Mouse (Mus musculus) heart, postnatal 10 days (tissue): ENCODE data around the gene Iqsec3. TPM values are rescaled to one million over a fixed set of nuclear protein-coding genes. Genes with fewer than 3 reads are reported as not detected.

ENCODE experiments used
- DNase-seq, 2 experiments: peaks; one replicate each; pipeline ENCODE4 v3.0.0; 2021
- intact Hi-C: fragments of 180-260 bp; cut with DNase I; formaldehyde crosslinking; loops from one replicate; pipeline ENCODE4 v1.15.1; 2025
- total RNA-seq, 2 experiments: library from RNA; stranded (reverse); gene quantifications; 2 replicates each; pipeline ENCODE4 v1.2.3; 2021

The Iqsec3 gene
- total RNA-seq, result under 1 TPM; 0.64 to 0.72 TPM

DNA sequence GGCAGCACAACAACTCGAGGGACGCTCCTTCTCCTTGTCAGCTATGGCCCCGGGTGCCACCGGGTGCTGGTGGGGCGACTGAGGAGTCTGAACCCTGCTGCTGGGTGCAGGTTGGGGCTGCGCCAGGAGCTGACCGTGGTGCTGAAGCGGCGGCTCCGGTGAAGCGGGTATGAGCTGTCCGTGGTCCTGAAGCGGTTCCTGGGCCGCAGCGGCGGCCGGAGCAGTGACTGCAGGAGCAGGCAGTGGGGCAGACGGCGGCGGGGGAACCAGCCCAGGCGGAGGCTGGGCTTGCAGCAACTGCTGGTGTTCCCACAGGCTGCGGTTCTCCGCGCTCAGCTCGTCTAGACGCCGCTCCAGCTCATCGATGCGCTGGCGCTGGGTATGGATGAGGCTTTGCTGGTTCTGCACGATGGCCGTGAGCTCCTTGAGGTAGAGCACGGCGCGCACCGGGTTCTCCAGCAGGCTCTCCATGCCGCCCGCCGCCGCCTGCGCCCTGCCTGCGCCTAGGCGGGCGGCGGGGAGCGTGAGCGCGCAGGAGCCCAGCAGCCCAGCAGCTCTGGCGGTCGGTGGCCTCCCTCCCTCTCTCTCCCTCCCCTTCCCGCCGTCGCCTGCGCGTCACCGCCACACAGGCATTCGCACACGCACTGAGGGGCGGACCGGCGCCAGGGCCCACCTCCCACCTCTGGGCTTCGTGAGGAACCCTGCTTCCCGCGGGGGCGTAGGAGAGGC lies at the start of gene Iqsec3:
Iqsec3 (minus strand) TSS at position 586 of the 729 bp plus-strand sequence.
- DNase-seq, result peak; percentile 96 to 97
- intact Hi-C loops, result no loop called here

- no peak for DNase-seq
- intact Hi-C loops, result no loop called here
Measured at GRCm38 (mm10) chr6:121522106-121522705, 48.7 kb upstream of the Iqsec3 start.

- intact Hi-C loops, result no loop called here
- no peak for DNase-seq
Measured at GRCm38 (mm10) chr6:121521030-121521429, 47.6 kb upstream of the Iqsec3 start.

DNA sequence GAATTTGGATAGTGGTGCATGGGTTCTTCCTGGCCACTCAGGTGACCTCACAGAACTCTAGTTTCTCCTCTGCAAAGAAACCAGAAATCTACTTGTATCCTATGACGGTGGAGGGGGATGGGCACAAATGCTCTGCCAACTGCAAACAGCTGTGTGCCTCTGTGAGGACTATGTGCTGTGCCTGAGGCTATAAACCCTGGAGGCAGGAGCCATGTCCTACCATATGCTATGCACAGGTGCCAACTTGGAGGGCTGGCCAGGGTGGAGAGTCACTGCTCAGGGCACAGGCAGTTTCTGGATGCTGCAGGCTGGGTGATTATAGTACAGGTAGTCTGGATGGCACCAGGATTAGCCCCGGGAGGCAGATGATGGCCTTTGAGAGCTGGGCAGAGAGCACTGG lies 46.4 kb upstream of the Iqsec3 start:
- no peak for DNase-seq
- intact Hi-C loops, result no loop called here

DNA sequence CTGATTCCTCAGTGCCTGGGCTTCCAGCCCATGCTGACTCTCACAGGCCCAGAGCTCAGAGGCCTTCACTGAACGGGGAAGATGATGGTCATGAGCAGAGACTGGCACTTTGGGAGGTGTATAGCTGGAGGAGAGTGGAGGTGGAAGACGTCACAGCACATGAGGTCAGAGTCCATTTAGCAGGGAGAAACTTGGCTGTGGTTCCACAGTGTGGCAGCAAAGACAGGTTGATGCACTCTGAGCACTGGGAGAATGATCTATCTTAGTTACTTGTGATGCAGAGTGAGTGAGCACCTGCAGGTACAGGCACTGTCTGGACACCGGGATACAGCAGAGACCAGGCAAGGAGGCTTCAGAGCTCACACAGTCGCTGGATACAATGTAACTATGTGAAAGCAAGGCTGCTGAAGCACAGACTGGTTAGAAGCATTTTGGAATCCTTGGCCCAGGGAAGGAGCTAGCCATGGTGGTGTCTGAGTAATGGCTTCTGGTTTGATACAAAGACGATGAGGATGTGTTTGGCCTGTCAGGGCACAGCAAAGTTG lies 45.9 kb upstream of the Iqsec3 start:
- intact Hi-C loops, result no loop called here
- no peak for DNase-seq

GRCm38 (mm10) chr6:121517726-121518125 lies 44.2 kb upstream of the Iqsec3 start:
- intact Hi-C loops, result no loop called here
- no peak for DNase-seq

- intact Hi-C loops, result no loop called here
- no peak for DNase-seq
Measured at GRCm38 (mm10) chr6:121510381-121510780, 36.9 kb upstream of the Iqsec3 start.

- intact Hi-C loops, result no loop called here
- DNase-seq, result no peak
Measured at GRCm38 (mm10) chr6:121509871-121510270, 36.4 kb upstream of the Iqsec3 start.

DNA sequence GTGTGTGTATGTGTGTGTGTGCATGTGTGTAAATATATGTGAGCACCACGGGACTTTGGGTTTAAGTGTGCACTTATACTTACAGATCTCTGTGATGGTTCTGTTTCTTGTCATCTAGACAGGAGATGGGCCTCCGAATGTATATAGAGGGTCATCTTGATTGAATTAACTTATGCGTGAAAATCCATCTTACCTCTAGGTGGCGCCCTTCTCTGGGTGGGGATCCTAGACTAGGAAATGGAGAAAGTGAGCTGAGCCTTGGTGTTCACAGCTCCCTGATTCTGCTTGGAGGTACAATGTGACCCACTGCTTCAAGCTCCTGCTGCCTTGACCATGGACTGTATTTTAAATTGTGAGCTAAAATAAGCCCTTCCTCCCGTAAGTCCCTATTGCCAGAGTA lies 34.8 kb upstream of the Iqsec3 start:
- no peak for DNase-seq
- intact Hi-C loops, result no loop called here

DNA sequence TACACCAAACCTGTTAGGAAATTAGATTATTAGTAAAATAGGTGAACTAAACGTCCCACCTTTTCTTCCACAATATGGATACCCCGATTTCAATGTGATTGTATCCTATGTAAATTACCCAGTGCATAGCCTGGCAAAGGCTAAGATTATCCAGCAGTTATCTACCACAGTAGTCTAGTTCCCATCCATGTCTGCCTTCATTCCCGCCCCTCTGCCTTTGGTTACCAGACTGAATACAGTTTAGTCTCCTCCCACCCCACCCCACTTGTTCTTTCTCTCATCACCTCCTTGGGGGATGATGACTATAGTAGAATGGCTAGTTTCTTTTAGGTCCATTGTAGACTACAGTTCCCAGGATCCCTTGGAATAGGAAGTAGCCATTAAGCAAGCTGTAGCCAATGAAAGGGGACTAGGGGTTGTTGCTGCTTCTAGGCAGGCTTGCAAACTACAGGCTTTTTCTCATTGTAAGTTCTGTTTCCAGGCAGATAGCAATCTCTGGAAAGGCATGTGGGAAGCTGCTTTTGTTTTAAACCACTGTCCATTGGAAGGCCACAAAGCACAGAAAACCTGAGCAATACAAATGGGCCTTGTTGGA lies 27.7 kb upstream of the Iqsec3 start:
- DNase-seq, result no peak
- intact Hi-C loops, result no loop called here

DNA sequence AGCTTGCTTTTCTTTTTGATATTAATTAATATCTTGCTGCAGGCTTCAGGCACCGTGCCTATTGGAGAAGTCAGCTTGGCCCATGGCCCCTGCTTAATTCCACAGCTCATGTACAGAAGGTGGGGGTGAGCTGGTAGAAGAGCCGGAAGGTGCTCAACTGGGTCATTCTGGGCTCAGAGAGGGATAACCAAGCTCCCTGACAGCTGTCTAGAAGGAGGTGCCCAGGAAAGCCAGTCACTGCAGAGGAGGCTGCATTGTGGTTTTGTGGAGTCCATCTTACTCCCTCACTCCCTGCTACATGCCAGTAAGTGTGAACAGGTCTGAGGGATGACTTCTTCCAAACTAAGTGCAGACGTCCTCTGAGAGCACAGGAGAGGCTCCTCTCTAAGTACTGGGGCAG lies 26.4 kb upstream of the Iqsec3 start:
- intact Hi-C loops, result no loop called here
- no peak for DNase-seq

DNA sequence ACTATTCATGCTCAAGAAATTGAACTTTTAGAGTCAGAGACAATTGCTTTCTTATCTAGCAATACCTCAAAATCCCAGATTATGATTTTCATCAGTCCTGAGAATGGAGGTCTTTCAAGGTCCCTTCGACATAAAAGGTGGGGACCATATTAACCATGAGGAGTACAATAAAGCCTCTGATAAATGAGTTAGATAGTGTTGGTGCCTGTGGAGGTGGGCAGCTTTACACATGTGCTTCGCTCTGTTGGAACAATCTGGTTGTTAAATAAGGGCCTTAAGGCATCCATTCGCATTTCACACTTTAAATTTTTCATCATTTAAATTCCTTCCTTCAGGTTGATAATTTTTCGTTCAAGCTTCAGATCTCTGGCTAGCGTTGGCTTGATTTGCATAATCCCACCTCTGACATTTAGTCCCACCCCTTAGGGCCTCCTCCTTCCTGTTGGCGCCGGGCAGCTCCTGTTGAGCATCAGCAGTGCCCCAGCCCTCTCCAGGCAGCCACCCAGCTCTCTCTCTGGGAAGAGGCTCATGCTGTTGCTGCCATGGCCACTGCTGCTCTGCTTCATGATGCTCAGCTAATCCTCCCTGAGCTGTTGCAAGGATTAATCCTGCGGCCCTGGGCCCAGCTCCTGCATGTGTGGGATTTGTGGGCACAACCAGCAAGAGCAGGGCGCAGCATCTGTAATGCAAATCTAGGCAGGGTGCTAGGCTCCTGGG lies 25.5 kb upstream of the Iqsec3 start:
- DNase-seq, result no peak
- intact Hi-C loops, result no loop called here

GRCm38 (mm10) chr6:121495606-121496005 lies 22.1 kb upstream of the Iqsec3 start:
- intact Hi-C loops, result no loop called here
- DNase-seq, result no peak

GRCm38 (mm10) chr6:121495026-121495425 lies 21.5 kb upstream of the Iqsec3 start:
- no peak for DNase-seq
- intact Hi-C loops, result no loop called here

GRCm38 (mm10) chr6:121494319-121494718 lies 20.8 kb upstream of the Iqsec3 start:
- no peak for DNase-seq
- intact Hi-C loops, result no loop called here

- intact Hi-C loops, result no loop called here
- no peak for DNase-seq
Measured at GRCm38 (mm10) chr6:121491339-121491738, 17.9 kb upstream of the Iqsec3 start.

DNA sequence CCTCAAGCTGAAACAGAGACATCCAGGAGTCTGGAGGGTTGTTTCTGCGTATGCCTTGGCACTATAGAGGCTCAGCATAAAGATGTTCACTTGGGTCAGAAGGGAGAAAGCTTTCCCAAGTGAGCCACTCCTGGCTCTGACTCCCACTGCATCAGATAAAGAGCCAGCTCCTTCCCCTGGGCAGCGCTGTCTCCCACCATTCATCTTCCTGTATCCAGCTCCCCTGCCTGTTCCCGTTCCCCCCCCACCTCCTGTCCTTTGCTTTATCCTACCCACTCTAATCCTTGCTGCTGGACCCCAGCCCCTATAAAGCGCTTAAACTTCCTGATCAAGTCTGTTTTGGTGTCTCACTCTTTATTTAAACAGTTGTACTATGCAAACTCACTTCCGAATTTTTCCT lies 1.2 kb downstream of the Iqsec3 start:
- intact Hi-C loops, result no loop called here
- no peak for DNase-seq

- no peak for DNase-seq
Measured at GRCm38 (mm10) chr6:121468235-121468634, 5.2 kb downstream of the Iqsec3 start.

GRCm38 (mm10) chr6:121462628-121463340 lies 10.7 kb downstream of the Iqsec3 start:
- DNase-seq, result no peak
- intact Hi-C loops, result no loop called here

More at GRCm38 (mm10) chr6:121468235-121468634, 5.2 kb downstream of the Iqsec3 start:
- intact Hi-C loops, result no loop called here

DNA sequence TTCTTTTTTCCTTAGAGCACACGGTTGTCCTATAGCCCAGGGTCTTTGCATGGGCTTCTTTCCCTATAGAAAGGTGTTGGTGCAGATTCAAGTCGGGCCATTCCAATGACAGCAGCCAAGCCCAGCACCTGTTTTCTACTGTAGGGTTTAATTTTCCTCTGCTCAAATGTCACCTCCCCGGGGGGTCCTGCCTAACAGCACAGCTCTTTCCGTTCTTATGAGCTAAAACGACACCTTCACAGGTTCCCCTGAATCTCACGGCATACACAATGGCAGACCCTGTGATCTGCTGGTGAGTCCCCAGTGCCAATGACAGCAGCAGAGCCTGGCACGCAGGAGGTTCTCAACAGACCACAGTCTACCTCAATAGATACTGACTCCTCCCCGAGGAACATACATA lies 16.1 kb downstream of the Iqsec3 start:
- DNase-seq, result no peak
- intact Hi-C loops, result no loop called here

- intact Hi-C loops, result no loop called here
Measured at GRCm38 (mm10) chr6:121456651-121457050, 16.8 kb downstream of the Iqsec3 start.

More at GRCm38 (mm10) chr6:121456651-121457050, 16.8 kb downstream of the Iqsec3 start:
- no peak for DNase-seq
